Mouse (Mus musculus) activated CD4-positive, CD25-positive, alpha-beta regulatory T cell, adult 4 months (primary cell): ENCODE measurements around the gene 2300002M23Rik. TPM values are rescaled to one million over a fixed set of nuclear protein-coding genes. Genes with fewer than 3 reads are reported as not detected.

ENCODE experiments used
- polyA plus RNA-seq, 2 experiments: library from polyadenylated mRNA; unstranded; fragments of 100-300 nt; shearing (Covaris generic); gene quantifications; one replicate each; pipeline ENCODE4 v1.2.1; 2017

Gene 2300002M23Rik
- polyA plus RNA-seq, 2 experiments from 2014 or later = not detected

Other genes with a start within 250 kb of the 2300002M23Rik start
- not detected for gene H2-Q1, start 247.0 kb upstream of the 2300002M23Rik start, polyA plus RNA-seq
- 1 to 10 TPM; 7.5 to 8.8 TPM for gene H2-Q2, start 225.2 kb upstream of the 2300002M23Rik start, polyA plus RNA-seq
- gene H2-Q4, start 187.8 kb upstream of the 2300002M23Rik start, polyA plus RNA-seq = 10 to 100 TPM; 12.1 to 12.7 TPM
- gene H2-Q6, start 142.6 kb upstream of the 2300002M23Rik start, polyA plus RNA-seq = 100 to 1,000 TPM; 450 to 531 TPM
- 1,000 to 10,000 TPM; 1,012 to 1,237 TPM for gene H2-Q7, start 128.3 kb upstream of the 2300002M23Rik start, polyA plus RNA-seq
- 10 to 100 TPM in 1 of 2 experiments, 1 to 10 TPM in 1; 7.3 to 20.1 TPM for gene H2-Q10, start 97.4 kb upstream of the 2300002M23Rik start, polyA plus RNA-seq
- gene Pou5f1, start 61.4 kb upstream of the 2300002M23Rik start, polyA plus RNA-seq = under 1 TPM in 1 of 2 experiments, not detected in 1; 0.36 TPM
- gene Tcf19, start 50.6 kb upstream of the 2300002M23Rik start, polyA plus RNA-seq = 10 to 100 TPM; 29.2 to 36.6 TPM
- gene Cchcr1, start 50.4 kb upstream of the 2300002M23Rik start, polyA plus RNA-seq = 1 to 10 TPM; 3.7 to 5.0 TPM
- not detected for gene Psors1c2, start 34.2 kb upstream of the 2300002M23Rik start, polyA plus RNA-seq
- not detected for gene Cdsn, start 15.3 kb upstream of the 2300002M23Rik start, polyA plus RNA-seq
- gene Sfta2, start 34.1 kb downstream of the 2300002M23Rik start, polyA plus RNA-seq = not detected
- gene Gm9573, start 59.2 kb downstream of the 2300002M23Rik start, polyA plus RNA-seq = not detected
- gene Mucl3, start 76.2 kb downstream of the 2300002M23Rik start, polyA plus RNA-seq = under 1 TPM in 1 of 2 experiments, not detected in 1; 0.36 TPM
- 10 to 100 TPM in 1 of 2 experiments, 1 to 10 TPM in 1; 9.3 to 11.8 TPM for gene Vars2, start 100.1 kb downstream of the 2300002M23Rik start, polyA plus RNA-seq
- 10 to 100 TPM; 11.5 to 30.4 TPM for gene Gtf2h4, start 106.3 kb downstream of the 2300002M23Rik start, polyA plus RNA-seq
- gene Ddr1, start 137.2 kb downstream of the 2300002M23Rik start, polyA plus RNA-seq = under 1 TPM; 0.66 to 0.71 TPM